Mouse (Mus musculus) heart, embryonic 13.5 days (tissue): ENCODE results near the gene Ifi27l2b. TPM values are rescaled to one million over a fixed set of nuclear protein-coding genes. Genes with fewer than 3 reads are reported as not detected.
"Not testable (repeated sequence)": the region's sequence is repeated elsewhere in the genome, so short reads cannot be mapped to it uniquely, and the experiment has no call there.

Experiments used
- ATAC-seq: fragments of 200-750 bp; cut with Nextera tagmentation; 2 replicates; pipeline ENCODE4 v1.8.0; 2017; ENCODE audit warnings: moderate TSS enrichment; ENCODE audit not compliant: insufficient number of reproducible peaks, low FRiP score, low TSS enrichment; ENCODE audit errors: extremely low read depth
- H3K27ac ChIP-seq: fragments of 300-500 bp; sonication (generic); replicated peaks from 2 replicates; pipeline ENCODE4 v1.5.1; 2015; ENCODE audit warnings: moderate library complexity, mild to moderate bottlenecking, inconsistent platforms
- H3K27me3 ChIP-seq: fragments of 300-500 bp; sonication (generic); replicated peaks from 2 replicates; pipeline ENCODE4 v1.6.1; 2015; ENCODE audit warnings: mild to moderate bottlenecking, inconsistent platforms
- H3K36me3 ChIP-seq: fragments of 300-500 bp; sonication (generic); 2 replicates; pipeline ENCODE4 v1.6.1; 2015; ENCODE audit warnings: mild to moderate bottlenecking, inconsistent platforms
- H3K4me1 ChIP-seq: fragments of 300-500 bp; sonication (generic); 2 replicates; pipeline ENCODE4 v1.6.1; 2015; ENCODE audit warnings: inconsistent platforms
- H3K4me2 ChIP-seq: fragments of 300-500 bp; sonication (generic); 2 replicates; pipeline ENCODE4 v1.6.1; 2015; ENCODE audit warnings: inconsistent platforms, mild to moderate bottlenecking, moderate library complexity
- H3K4me3 ChIP-seq: fragments of 300-500 bp; sonication (generic); 2 replicates; pipeline ENCODE4 v1.5.1; 2015; ENCODE audit warnings: moderate library complexity, mild to moderate bottlenecking, inconsistent platforms
- H3K9ac ChIP-seq: fragments of 300-500 bp; sonication (generic); 2 replicates; pipeline ENCODE4 v1.6.1; 2015; ENCODE audit warnings: inconsistent platforms, mild to moderate bottlenecking, moderate library complexity
- H3K9me3 ChIP-seq: fragments of 300-500 bp; sonication (generic); 2 replicates; pipeline ENCODE4 v1.6.1; 2016; ENCODE audit warnings: inconsistent platforms
- WGBS: fragments of 180-500 bp; shearing (Covaris S2); methylation state at CpG from one replicate; pipeline ENCODE4 v1.1.7; 2015; ENCODE audit warnings: mixed read lengths; 5-methylcytosine and 5-hydroxymethylcytosine counted together
- polyA plus RNA-seq: library from polyadenylated mRNA; unstranded; fragments of >200 nt; fragmentation: Nextera tagmentation; extraction: Ambion mirVana; gene quantifications from 2 replicates; pipeline ENCODE4 v1.2.1, GENCODE M21; 2015

The Ifi27l2b gene
- polyA plus RNA-seq, 1 experiment from 2014 or later, result not detected

DNA sequence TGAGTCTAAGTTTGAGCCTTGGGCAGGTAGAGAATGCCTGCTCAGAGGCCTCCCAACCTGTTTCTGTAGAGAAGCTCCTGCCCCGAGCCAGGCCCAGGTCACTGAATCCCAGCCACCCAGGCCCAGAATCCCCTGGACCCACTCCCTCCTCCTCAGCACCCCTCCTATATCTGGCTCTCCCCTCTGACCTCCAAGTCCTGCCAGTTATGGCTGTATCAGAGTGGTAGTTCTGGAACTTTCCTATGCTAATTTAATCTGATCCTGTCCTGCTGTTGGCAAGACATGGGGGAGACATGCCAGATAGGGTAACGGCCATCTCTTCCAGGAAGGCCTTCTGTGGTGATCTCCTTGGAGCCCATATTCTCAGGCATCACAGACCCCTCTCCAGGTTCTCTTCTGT is 25.8 kb upstream of the Ifi27l2b start:
- H3K4me2 ChIP-seq, result no peak overlapping the region
- ATAC-seq, result no peak
- no peaks in the 10 kb centered on the region for H3K27me3 ChIP-seq
- H3K27ac ChIP-seq, result no peak overlapping the region
- no peak overlapping the region for H3K9ac ChIP-seq
- H3K9me3 ChIP-seq, result no peaks in the 10 kb centered on the region
- H3K36me3 ChIP-seq, result no peaks in the 10 kb centered on the region
- no peaks in the 10 kb centered on the region for H3K4me1 ChIP-seq
- WGBS, result 51% methylated on average over 2 of the region's 2 CpGs
- no peak overlapping the region for H3K4me3 ChIP-seq

DNA sequence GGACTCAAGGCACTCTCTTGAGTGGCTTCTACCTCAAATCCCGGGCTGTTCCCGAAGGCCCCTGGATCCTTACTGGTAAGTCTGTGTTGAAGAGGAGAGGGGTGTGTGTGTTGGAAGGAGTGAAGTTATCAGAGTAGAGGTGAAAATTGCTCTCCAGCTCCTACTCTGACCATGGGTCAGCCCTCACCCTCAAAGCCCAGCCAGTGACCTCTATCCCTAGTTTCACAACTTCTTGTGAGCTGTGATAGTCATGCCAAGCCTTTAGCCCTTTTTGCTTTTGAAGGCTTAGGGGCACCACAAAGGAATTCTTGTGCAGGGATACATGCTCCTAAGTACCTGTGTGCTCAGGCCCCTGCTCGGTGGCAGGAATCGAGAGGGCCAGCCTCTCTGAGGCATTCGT is 24.6 kb upstream of the Ifi27l2b start:
- Histone ChIP-seq H3K27me3 (no peaks in the 10 kb centered on the region), H3K9ac (no peak overlapping the region), H3K4me2 (no peak overlapping the region), H3K9me3 (no peaks in the 10 kb centered on the region), H3K4me3 (no peak overlapping the region), H3K36me3 (no peaks in the 10 kb centered on the region), H3K4me1 (no peaks in the 10 kb centered on the region), H3K27ac (no peak overlapping the region)
- 52% methylated on average over 5 of the region's 5 CpGs for WGBS
- no peak for ATAC-seq

DNA sequence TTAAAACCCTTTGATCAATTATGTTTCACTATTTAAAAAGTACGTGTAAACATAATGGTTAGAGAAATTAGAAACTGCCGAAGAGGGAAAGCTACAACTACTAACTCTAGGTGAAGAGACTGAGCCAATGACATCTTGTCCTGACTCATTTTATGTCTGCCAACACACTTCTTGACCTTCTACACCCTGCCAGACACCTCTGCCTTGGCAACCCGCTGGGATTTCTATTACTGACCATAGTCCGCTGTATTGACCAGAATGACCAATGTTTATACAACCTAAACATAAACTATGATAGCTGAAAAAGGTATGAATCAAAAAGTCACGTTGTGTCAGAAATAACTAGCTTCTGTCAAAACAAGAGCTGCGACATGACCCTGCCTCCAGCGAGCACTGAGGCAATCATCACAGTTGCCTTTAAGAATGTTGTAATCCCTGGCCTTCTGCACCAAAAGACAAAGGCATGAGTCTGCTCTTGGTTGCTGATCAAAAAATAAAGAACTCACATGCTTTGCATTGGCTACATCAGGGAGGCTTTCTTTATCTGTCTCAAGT is 20.5 kb upstream of the Ifi27l2b start:
- ATAC-seq, result no peak
- no peaks in the 10 kb centered on the region for H3K9me3 ChIP-seq
- 63% methylated on average over 7 of the region's 7 CpGs for WGBS

DNA sequence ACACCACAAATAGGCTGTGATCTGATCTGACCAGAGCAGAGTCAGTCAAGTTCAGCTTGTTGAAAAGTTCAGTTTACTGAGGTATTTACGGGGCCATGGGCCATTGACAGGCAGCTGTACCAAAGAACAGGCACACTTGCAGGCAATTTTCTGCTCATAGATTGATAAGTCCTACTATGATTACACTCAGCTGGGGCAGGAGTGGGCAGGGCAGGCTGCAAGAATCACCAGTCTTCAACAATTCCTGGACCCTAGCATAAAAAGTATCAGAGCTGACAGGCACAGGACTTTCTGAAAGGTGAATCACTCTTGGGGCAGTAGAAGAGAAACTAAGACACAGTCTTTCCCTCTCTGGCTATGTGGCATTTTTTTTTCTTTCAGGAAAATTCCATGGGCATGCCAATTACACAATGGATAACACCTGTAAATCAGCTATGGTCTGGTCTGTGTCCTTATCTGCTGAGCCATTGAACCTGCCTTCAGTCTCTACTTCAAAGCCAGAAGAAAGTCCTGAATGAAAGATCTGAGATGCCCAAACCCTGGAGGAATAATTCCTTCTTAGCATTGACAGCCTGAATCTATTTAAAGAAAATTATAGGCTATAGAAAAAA is 19.9 kb upstream of the Ifi27l2b start:
- H3K27ac ChIP-seq, result no peak overlapping the region
- no peak overlapping the region for H3K4me3 ChIP-seq
- H3K9me3 ChIP-seq, result no peaks in the 10 kb centered on the region
- H3K27me3 ChIP-seq, result no peaks in the 10 kb centered on the region
- no peak for ATAC-seq
- H3K36me3 ChIP-seq, result no peaks in the 10 kb centered on the region
- WGBS, result 66% methylated on average over 1 of the region's 1 CpGs
- H3K4me1 ChIP-seq, result no peaks in the 10 kb centered on the region
- no peak overlapping the region for H3K4me2 ChIP-seq
- H3K9ac ChIP-seq, result no peak overlapping the region

More for the DNA sequence above, 20.5 kb upstream of the Ifi27l2b start:
- H3K4me2 ChIP-seq, result no peak overlapping the region
- no peak overlapping the region for H3K9ac ChIP-seq
- no peaks in the 10 kb centered on the region for H3K36me3 ChIP-seq
- H3K4me3 ChIP-seq, result no peak overlapping the region
- H3K27ac ChIP-seq, result no peak overlapping the region
- no peaks in the 10 kb centered on the region for H3K27me3 ChIP-seq
- H3K4me1 ChIP-seq, result no peaks in the 10 kb centered on the region

DNA sequence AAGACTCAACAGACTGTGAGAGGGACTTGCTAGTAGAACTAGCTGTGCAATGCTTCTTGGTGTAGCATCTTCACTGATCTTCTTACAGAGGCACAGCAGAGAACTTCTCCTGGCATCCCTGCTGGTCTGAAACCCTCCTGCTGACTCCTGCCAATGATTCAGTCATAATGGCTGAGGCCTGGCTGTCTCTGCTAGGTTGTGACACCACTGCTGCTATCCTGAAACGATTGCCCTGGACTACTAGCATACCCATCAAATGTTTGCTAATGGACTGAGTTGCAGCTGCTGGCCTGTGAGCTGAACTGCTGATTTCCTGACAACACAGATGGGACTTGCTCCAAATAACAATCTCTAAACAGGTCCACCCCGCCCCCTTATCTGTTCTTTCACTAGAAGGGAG is 17.5 kb upstream of the Ifi27l2b start:
- H3K9ac ChIP-seq, result no peak overlapping the region
- 33% methylated on average over 2 of the region's 2 CpGs for WGBS
- no peak overlapping the region for H3K27ac ChIP-seq
- no peaks in the 10 kb centered on the region for H3K9me3 ChIP-seq
- H3K4me2 ChIP-seq, result no peak overlapping the region
- no peak overlapping the region for H3K4me3 ChIP-seq
- no peak for ATAC-seq
- H3K27me3 ChIP-seq, result no peaks in the 10 kb centered on the region
- H3K36me3 ChIP-seq, result no peaks in the 10 kb centered on the region
- no peaks in the 10 kb centered on the region for H3K4me1 ChIP-seq

DNA sequence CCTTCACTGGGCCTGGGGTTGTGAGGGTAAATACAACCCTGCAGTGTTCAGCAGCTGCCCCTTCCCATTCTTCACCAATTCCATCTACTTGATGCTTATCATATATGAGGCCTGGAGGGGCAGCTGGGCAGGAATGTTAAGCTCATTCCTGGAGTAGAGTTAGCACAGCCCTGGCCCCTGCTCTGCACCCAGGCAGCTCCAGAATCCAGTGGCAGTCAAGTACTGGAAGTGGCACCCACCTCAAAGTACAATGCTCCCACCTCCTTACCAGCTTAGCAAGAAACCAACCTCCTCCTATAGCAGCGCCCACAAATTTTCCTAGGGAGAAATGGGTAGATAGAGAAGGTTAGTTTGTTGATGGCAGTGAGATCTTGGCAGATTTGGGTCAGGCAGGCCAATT is 296 bp downstream of the Ifi27l2b start:
- H3K4me2 ChIP-seq, H3K4me3 ChIP-seq, H3K4me1 ChIP-seq, H3K36me3 ChIP-seq, H3K9me3 ChIP-seq, H3K27ac ChIP-seq, H3K9ac ChIP-seq, H3K27me3 ChIP-seq, ATAC-seq: not testable (repeated sequence)
- no CpG with 5 or more reads among the region's 1 CpGs for WGBS

DNA sequence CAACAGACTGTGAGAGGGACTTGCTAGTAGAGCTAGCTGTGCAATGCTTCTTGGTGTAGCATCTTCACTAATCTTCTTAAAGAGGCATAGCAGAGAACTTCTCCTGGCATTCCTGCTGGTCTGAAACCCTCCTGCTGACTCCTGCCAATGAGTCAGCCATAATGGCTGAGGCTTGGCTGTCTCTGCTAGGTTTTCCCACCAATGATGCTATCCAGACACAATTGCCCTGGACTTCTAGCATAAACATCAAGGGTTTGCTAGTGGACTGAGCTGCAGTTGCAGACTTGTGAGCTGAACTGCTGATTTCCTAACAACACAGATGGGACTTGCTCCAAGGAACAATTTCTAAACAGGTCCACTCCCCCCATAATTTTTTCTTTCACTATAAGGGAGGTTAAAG is 3.7 kb downstream of the Ifi27l2b start:
- Histone ChIP-seq H3K4me3 (no peak overlapping the region), H3K4me1 (no peaks in the 10 kb centered on the region), H3K9ac (no peak overlapping the region), H3K27me3 (no peaks in the 10 kb centered on the region), H3K36me3 (no peaks in the 10 kb centered on the region), H3K4me2 (no peak overlapping the region), H3K9me3 (no peaks in the 10 kb centered on the region), H3K27ac (no peak overlapping the region)
- ATAC-seq, result no peak

DNA sequence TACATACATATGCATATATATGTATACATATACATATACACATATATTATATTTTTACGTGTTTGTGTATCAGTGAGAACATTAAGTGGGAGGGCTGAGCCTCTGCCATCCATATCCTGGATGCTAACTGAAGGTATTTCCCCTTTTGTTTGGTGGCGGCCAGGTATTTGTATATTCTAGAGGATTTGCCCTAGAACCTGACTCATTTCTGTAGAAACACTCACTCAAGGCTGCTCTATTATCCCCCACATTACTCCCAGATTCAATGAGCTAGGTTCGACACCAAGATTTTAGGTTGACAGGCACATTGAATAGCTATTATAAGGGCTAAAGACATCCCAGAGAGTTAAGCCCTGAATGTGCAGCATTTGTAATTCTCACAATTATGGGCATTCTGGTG is 12.0 kb downstream of the Ifi27l2b start:
- H3K27ac ChIP-seq, result no peak overlapping the region
- no peaks in the 10 kb centered on the region for H3K9me3 ChIP-seq
- no peak overlapping the region for H3K4me2 ChIP-seq
- H3K27me3 ChIP-seq, result no peaks in the 10 kb centered on the region
- WGBS, result 70% methylated on average over 3 of the region's 3 CpGs
- H3K4me3 ChIP-seq, result no peak overlapping the region
- no peaks in the 10 kb centered on the region for H3K4me1 ChIP-seq
- no peak overlapping the region for H3K9ac ChIP-seq
- H3K36me3 ChIP-seq, result no peaks in the 10 kb centered on the region
- ATAC-seq, result no peak

DNA sequence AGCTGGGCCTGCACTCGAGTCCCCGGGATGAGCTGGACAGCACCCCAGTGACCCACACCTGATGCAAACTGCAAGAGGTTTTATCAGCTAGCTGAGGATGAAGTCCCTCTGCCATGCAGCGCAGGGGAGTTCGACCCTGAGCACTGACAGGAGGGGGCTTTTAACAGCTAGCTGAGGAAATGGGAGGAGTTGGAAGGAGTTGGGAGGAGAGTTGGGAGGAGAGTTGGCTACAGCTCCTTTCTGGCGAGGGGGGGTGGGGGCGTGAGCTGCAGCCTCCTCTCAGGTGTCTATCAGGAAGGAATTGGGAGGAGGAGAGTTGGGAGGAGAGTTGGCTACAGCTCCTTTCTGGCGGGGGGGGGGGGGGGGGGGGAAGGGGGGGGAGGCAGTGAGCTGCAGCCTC is 12.8 kb downstream of the Ifi27l2b start:
- not testable (repeated sequence) for H3K27me3 ChIP-seq, H3K27ac ChIP-seq, ATAC-seq, H3K9ac ChIP-seq, H3K4me1 ChIP-seq, H3K9me3 ChIP-seq, H3K4me2 ChIP-seq, H3K4me3 ChIP-seq, H3K36me3 ChIP-seq
- 23% methylated on average over 6 of the region's 7 CpGs for WGBS

DNA sequence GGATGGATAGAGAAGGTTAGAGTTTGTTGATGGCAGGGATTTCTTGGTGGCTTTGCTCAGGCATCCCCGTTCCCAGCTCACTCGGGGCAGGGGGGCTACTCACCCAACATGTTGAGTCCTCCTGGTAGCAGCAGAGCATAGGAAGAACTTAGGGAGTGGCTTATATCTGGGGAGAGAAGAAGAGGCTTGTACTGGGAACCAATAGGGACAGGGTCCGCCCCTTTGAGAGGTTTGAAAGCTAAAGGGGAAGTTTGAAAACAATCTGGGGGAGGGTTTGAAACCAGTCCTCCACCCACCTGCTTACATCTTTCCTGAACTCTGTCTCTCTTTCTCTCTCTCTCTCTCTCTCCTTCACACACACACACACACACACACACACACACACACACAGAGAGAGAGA is 13.5 kb downstream of the Ifi27l2b start, which contains the start of gene Ifi27l2a:
Gene Ifi27l2a, minus strand, starts transcription at position 157 of the 400 bp plus-strand sequence.
- WGBS, result 48% methylated on average over 3 of the region's 3 CpGs
- H3K27ac ChIP-seq, result no peak within 1 kb of the TSS
- ATAC-seq, result no peak
- H3K4me3 ChIP-seq, result no peak within 1 kb of the TSS
- no peaks in the 10 kb centered on the region for H3K27me3 ChIP-seq
- no peak within 1 kb of the TSS for H3K4me2 ChIP-seq
- no peaks in the 10 kb centered on the region for H3K36me3 ChIP-seq
- no peaks in the 10 kb centered on the region for H3K9me3 ChIP-seq
- no peak within 1 kb of the TSS for H3K9ac ChIP-seq
- no peaks in the 10 kb centered on the region for H3K4me1 ChIP-seq

DNA sequence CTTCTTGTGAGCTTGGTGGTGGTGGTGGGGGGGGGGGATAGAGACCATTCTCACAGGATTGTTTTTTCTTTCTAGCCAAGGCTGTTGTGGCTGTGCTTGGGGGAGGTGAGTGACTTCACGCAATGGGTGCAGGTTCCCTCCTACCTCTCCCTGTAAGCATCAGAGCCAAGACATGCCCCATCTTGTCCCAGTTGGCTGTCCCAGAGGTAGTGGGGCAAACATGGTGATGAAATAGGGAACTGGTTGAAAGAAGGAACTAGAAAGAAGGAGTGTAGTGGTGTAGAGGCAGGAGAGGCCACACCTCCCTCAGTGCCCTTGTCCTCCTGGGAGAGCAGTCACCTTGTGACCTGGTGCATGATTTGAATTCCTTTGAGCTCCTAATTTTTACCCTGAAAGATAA is 19.4 kb downstream of the Ifi27l2b start:
- 80% methylated on average over 1 of the region's 1 CpGs for WGBS
- H3K36me3 ChIP-seq, result no peaks in the 10 kb centered on the region
- no peaks in the 10 kb centered on the region for H3K9me3 ChIP-seq

DNA sequence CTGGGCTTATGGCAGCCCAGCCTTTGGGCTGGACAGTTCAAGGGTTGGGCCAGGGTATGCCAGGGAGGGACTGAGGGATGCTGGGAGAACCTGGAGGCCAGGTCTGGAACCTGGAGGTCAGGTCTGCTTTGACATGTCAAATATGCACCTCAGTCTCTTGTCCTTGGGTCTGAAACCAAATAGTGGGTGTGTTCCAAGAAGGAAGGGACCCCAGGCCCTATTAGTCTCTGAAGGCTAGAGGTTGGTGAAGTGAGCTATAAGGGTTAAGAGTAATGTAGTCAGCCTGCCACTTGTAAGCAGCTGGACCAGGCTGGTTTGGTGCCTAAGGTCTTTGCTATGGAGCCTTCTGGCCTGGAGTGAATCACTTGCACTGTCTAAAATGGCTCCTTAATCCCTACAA is 22.2 kb downstream of the Ifi27l2b start:
- Histone ChIP-seq H3K27ac (peak overlapping the region; percentile 36; the same call in 1 of the 2 replicates), H3K9ac (no peak overlapping the region), H3K36me3 (no peaks in the 10 kb centered on the region), H3K4me3 (peak overlapping the region; percentile 38), H3K4me1 (no peaks in the 10 kb centered on the region), H3K27me3 (no peaks in the 10 kb centered on the region), H3K9me3 (no peaks in the 10 kb centered on the region), H3K4me2 (peak overlapping the region; percentile 53)
- ATAC-seq, result no peak

More for the DNA sequence above, 19.4 kb downstream of the Ifi27l2b start:
- H3K4me3 ChIP-seq, result no peak overlapping the region
- no peak overlapping the region for H3K27ac ChIP-seq
- no peaks in the 10 kb centered on the region for H3K4me1 ChIP-seq
- H3K27me3 ChIP-seq, result no peaks in the 10 kb centered on the region
- no peak overlapping the region for H3K4me2 ChIP-seq
- no peak overlapping the region for H3K9ac ChIP-seq
- no peak for ATAC-seq
